Mouse (Mus musculus) urinary bladder, postnatal 0 days (tissue): ENCODE measurements around the gene Sdr9c7. TPM values are rescaled to one million over a fixed set of nuclear protein-coding genes. Genes with fewer than 3 reads are reported as not detected.

Experiments used
- polyA plus RNA-seq: library from polyadenylated mRNA; unstranded; fragments of >200 nt; fragmentation: Nextera tagmentation; extraction: Ambion mirVana; gene quantifications from 2 replicates; pipeline ENCODE4 v1.2.1, GENCODE M21; 2015

The Sdr9c7 gene
- polyA plus RNA-seq = 0.07 TPM in 1 of 2 replicates, not detected in the other

DNA sequence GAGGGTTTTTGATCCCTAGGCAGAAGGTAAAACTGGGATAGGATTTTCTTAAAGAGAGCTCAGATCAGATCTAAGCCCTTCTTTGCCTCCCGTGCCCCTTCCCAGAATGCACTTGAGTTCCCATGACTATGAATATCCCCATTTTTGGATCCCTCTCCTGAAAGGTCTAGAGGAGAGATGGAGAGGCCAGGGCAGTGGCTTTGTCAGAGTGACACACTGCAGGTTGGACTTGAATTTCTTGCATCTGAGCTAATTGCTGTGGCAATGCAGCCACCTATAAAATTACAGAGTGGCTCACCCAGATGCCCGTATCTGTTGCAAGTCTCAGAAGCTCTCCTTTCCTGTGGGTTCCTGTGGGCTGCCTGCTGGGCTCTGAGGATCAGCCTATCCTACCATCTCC lies at the start of gene Sdr9c7:
Sdr9c7 (plus strand) TSS at position 301 of the 400 bp plus-strand sequence.

DNA sequence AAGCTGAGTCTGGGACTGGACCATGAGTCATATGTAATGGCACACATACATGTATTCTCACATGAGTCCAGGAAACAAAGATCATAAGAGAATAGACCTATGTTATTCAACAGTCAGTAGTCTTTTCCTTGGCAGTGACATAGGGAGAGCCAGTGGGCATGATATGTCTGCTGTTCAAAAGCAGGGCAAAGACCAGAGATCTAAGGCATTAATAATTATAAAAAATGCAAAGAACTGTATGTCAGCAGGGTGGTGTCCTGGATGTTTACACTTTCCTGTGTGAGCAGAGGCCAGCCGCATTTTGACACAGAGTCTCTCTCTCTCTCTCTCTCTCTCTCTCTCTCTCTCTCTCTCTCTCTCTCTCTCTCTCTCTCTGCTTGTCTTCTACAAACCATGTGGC lies 48.7 kb upstream of the Sdr9c7 start, which contains the start of gene Rdh19:
Rdh19 (plus strand) TSS at position 301 of the 400 bp plus-strand sequence.

DNA sequence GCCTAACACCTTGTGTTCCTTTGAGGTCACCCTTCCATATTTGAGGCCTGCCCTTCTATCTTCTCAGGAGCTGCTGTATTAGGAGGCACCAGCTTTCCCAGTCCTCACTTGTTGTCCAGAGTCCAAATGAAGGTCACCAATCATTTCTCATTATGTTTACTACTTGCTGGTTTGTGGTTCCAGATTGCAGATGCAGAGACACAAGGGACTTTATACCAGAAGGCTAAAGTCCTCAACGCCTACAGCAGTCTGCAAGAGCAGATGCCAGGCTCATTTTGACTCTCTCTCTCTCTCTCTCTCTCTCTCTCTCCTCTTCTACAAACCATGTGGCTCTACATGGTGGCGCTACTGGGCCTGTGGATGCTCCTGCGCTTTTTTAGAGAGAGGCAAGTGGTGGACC lies 32.1 kb upstream of the Sdr9c7 start, which contains the start of gene Rdh16f2:
Rdh16f2 (plus strand) TSS at position 243 of the 400 bp plus-strand sequence.

DNA sequence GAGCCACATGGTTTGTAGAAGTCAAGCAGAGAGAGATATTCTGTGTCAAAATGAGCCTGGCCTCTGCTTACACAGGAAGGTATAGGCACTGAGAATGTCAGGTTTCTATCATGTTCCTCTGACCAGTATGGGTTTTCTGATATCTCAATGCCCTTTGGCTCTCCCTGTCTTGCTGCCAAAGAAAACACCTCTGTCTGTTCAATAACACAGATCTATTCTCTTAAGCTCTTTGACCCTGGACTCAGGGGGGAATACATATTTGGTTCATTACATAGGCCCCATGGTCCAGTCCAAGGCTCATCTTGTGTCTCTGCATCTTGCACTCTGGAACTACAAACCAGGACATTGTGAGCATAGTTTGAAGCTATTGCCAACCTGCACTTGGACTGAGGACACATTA lies 9.7 kb upstream of the Sdr9c7 start, which contains the start of gene Rdh7:
Rdh7 (minus strand) TSS at position 213 of the 400 bp plus-strand sequence.

Other genes with a start within 250 kb of the Sdr9c7 start
- gene Nemp1, start 231.6 kb upstream of the Sdr9c7 start, polyA plus RNA-seq = 5.7 and 6.4 TPM in 2 replicates
- 13.3 and 15.3 TPM in 2 replicates for gene Nab2, start 229.9 kb upstream of the Sdr9c7 start, polyA plus RNA-seq
- 0.05 and 0.13 TPM in 2 replicates for gene Myo1a, start 193.3 kb upstream of the Sdr9c7 start, polyA plus RNA-seq
- not detected in 2 replicates for gene Tac2, start 174.0 kb upstream of the Sdr9c7 start, polyA plus RNA-seq
- 1.1 and 1.4 TPM in 2 replicates for gene Zbtb39, start 159.0 kb upstream of the Sdr9c7 start, polyA plus RNA-seq
- 0.54 and 0.60 TPM in 2 replicates for gene Gpr182, start 146.8 kb upstream of the Sdr9c7 start, polyA plus RNA-seq
- not detected in 2 replicates for gene Rdh1, start 138.8 kb upstream of the Sdr9c7 start, polyA plus RNA-seq
- not detected in 2 replicates for gene Rdh16f1, start 138.7 kb upstream of the Sdr9c7 start, polyA plus RNA-seq
- gene Rdh9, start 122.1 kb upstream of the Sdr9c7 start, polyA plus RNA-seq = 0.14 and 0.27 TPM in 2 replicates
- gene Rdh16, start 97.4 kb upstream of the Sdr9c7 start, polyA plus RNA-seq = not detected in 2 replicates
- gene Rdh19, start 48.6 kb upstream of the Sdr9c7 start, polyA plus RNA-seq = not detected in 2 replicates
- gene Rdh16f2, start 32.0 kb upstream of the Sdr9c7 start, polyA plus RNA-seq = not detected in 2 replicates
- 0.12 TPM in 1 of 2 replicates, not detected in the other for gene Rdh7, start 9.7 kb upstream of the Sdr9c7 start, polyA plus RNA-seq
- gene Hsd17b6, start 109.1 kb downstream of the Sdr9c7 start, polyA plus RNA-seq = not detected in 2 replicates
- 18.1 and 22.6 TPM in 2 replicates for gene Prim1, start 116.7 kb downstream of the Sdr9c7 start, polyA plus RNA-seq
- gene Naca, start 137.1 kb downstream of the Sdr9c7 start, polyA plus RNA-seq = 648 and 722 TPM in 2 replicates
- gene Ptges3, start 160.4 kb downstream of the Sdr9c7 start, polyA plus RNA-seq = 280 and 335 TPM in 2 replicates
- 2,155 and 2,375 TPM in 2 replicates for gene Atp5b, start 184.8 kb downstream of the Sdr9c7 start, polyA plus RNA-seq
- gene Baz2a, start 193.1 kb downstream of the Sdr9c7 start, polyA plus RNA-seq = 6.9 and 7.2 TPM in 2 replicates